Mouse (Mus musculus): ENCODE results near the gene Acacb. TPM values are rescaled to one million over a fixed set of nuclear protein-coding genes. Genes with fewer than 3 reads are reported as not detected.
A peak's percentile ranks its signal among the peaks of the same experiment; 100 is the strongest.

Gene Acacb
- polyA plus RNA-seq, 1 experiment from 2014 or later = 12.0 TPM

GRCm38 (mm10) chr5:114170345-114170744, 24.0 kb downstream of the Acacb start:
- ATAC-seq (replicated peaks; ENCODE audit: extremely low read depth, insufficient read depth, low FRiP score) = no peak
- peaks cover 3% of the 10 kb centered on the region; the same call in 1 of the 2 replicates for H3K36me3 ChIP-seq (ENCODE audit: control insufficient read depth, insufficient read depth)
- no peaks in the 10 kb centered on the region for H3K9me3 ChIP-seq (replicated peaks; ENCODE audit: control insufficient read depth, low read length)
- no peaks in the 10 kb centered on the region for H3K27me3 ChIP-seq (ENCODE audit: control insufficient read depth, insufficient read depth, low read length)
- H3K27ac ChIP-seq (ENCODE audit: low read length) = no peak overlapping the region
- H3K9ac ChIP-seq (ENCODE audit: low read length) = no peak overlapping the region
- H3K4me1 ChIP-seq (ENCODE audit: control insufficient read depth, insufficient read depth, low read length) = peaks cover 9% of the 10 kb centered on the region; the same call in 1 of the 2 replicates
- no peak overlapping the region for H3K4me2 ChIP-seq (ENCODE audit: low read depth, low read length)
- 74% methylated on average over 7 of the region's 7 CpGs for WGBS
- no peak overlapping the region for H3K4me3 ChIP-seq (ENCODE audit: low read length)

- no peak overlapping the region for H3K4me2 ChIP-seq (ENCODE audit: low read depth, low read length)
- no peaks in the 10 kb centered on the region for H3K9me3 ChIP-seq (replicated peaks; ENCODE audit: control insufficient read depth, low read length)
- no peaks in the 10 kb centered on the region for H3K36me3 ChIP-seq (ENCODE audit: control insufficient read depth, insufficient read depth)
- no peak overlapping the region for H3K27ac ChIP-seq (ENCODE audit: low read length)
- H3K9ac ChIP-seq (ENCODE audit: low read length) = no peak overlapping the region
- ATAC-seq (replicated peaks; ENCODE audit: extremely low read depth, insufficient read depth, low FRiP score) = no peak
- 94% methylated on average over 3 of the region's 3 CpGs for WGBS
- peaks cover 16% of the 10 kb centered on the region for H3K4me1 ChIP-seq (ENCODE audit: control insufficient read depth, insufficient read depth, low read length)
- H3K27me3 ChIP-seq (ENCODE audit: control insufficient read depth, insufficient read depth, low read length) = no peaks in the 10 kb centered on the region
- no peak overlapping the region for H3K4me3 ChIP-seq (ENCODE audit: low read length)
Observed at GRCm38 (mm10) chr5:114172936-114173335, 26.6 kb downstream of the Acacb start.

GRCm38 (mm10) chr5:114173458-114173857, 27.1 kb downstream of the Acacb start:
- H3K4me3 ChIP-seq (ENCODE audit: low read length) = no peak overlapping the region
- 0 out of 2 replicates have a peak, but pooled peaks cover 2% of the 10 kb centered on the region for H3K9me3 ChIP-seq (replicated peaks; ENCODE audit: control insufficient read depth, low read length)
- H3K27me3 ChIP-seq (ENCODE audit: control insufficient read depth, insufficient read depth, low read length) = no peaks in the 10 kb centered on the region
- peak overlapping the region; percentile 92 for H3K27ac ChIP-seq (ENCODE audit: low read length)
- no peak overlapping the region for H3K4me2 ChIP-seq (ENCODE audit: low read depth, low read length)
- H3K4me1 ChIP-seq (ENCODE audit: control insufficient read depth, insufficient read depth, low read length) = peaks cover 16% of the 10 kb centered on the region
- no peak for ATAC-seq (replicated peaks; ENCODE audit: extremely low read depth, insufficient read depth, low FRiP score)
- H3K9ac ChIP-seq (ENCODE audit: low read length) = no peak overlapping the region
- 0 out of 2 replicates have a peak, but pooled peaks cover 2% of the 10 kb centered on the region for H3K36me3 ChIP-seq (ENCODE audit: control insufficient read depth, insufficient read depth)
- 72% methylated on average over 7 of the region's 7 CpGs for WGBS

- peak overlapping the region; percentile 92 for H3K27ac ChIP-seq (ENCODE audit: low read length)
- no peaks in the 10 kb centered on the region for H3K27me3 ChIP-seq (ENCODE audit: control insufficient read depth, insufficient read depth, low read length)
- 0 out of 2 replicates have a peak, but pooled peaks cover 2% of the 10 kb centered on the region for H3K36me3 ChIP-seq (ENCODE audit: control insufficient read depth, insufficient read depth)
- peaks cover 16% of the 10 kb centered on the region for H3K4me1 ChIP-seq (ENCODE audit: control insufficient read depth, insufficient read depth, low read length)
- 0 out of 2 replicates have a peak, but pooled peaks cover 2% of the 10 kb centered on the region for H3K9me3 ChIP-seq (replicated peaks; ENCODE audit: control insufficient read depth, low read length)
- peak overlapping the region; percentile 8; the same call in 1 of the 2 replicates for H3K4me3 ChIP-seq (ENCODE audit: low read length)
- no peak overlapping the region; the same call in 1 of the 2 replicates for H3K9ac ChIP-seq (ENCODE audit: low read length)
- no peak; the same call in 1 of the 2 replicates for ATAC-seq (replicated peaks; ENCODE audit: extremely low read depth, insufficient read depth, low FRiP score)
- H3K4me2 ChIP-seq (ENCODE audit: low read depth, low read length) = peak overlapping the region; percentile 42
- 12% methylated on average over 14 of the region's 16 CpGs for WGBS
Observed at GRCm38 (mm10) chr5:114173877-114174581, 27.7 kb downstream of the Acacb start.

- Histone ChIP-seq H3K4me3 (ENCODE audit: low read length) (no peak overlapping the region; the same call in 1 of the 2 replicates), H3K27me3 (ENCODE audit: control insufficient read depth, insufficient read depth, low read length) (no peaks in the 10 kb centered on the region), H3K9ac (ENCODE audit: low read length) (0 out of 2 replicates have a peak overlapping the region, but pooled peaks have one; percentile 6), H3K4me2 (ENCODE audit: low read depth, low read length) (peak overlapping the region; percentile 42), H3K4me1 (ENCODE audit: control insufficient read depth, insufficient read depth, low read length) (peaks cover 16% of the 10 kb centered on the region), H3K36me3 (ENCODE audit: control insufficient read depth, insufficient read depth) (0 out of 2 replicates have a peak, but pooled peaks cover 2% of the 10 kb centered on the region), H3K27ac (ENCODE audit: low read length) (peak overlapping the region; percentile 92), H3K9me3 (replicated peaks; ENCODE audit: control insufficient read depth, low read length) (0 out of 2 replicates have a peak, but pooled peaks cover 2% of the 10 kb centered on the region)
- peak; percentile 10; the same call in 1 of the 2 replicates for ATAC-seq (replicated peaks; ENCODE audit: extremely low read depth, insufficient read depth, low FRiP score)
- WGBS = 18% methylated on average over 16 of the region's 16 CpGs
Observed at GRCm38 (mm10) chr5:114174639-114175038, 28.3 kb downstream of the Acacb start.

- Histone ChIP-seq H3K4me3 (ENCODE audit: low read length) (peak overlapping the region; percentile 70), H3K9ac (ENCODE audit: low read length) (peak overlapping the region; percentile 80), H3K27ac (ENCODE audit: low read length) (peak overlapping the region; percentile 92), H3K4me1 (ENCODE audit: control insufficient read depth, insufficient read depth, low read length) (peaks cover 16% of the 10 kb centered on the region), H3K36me3 (ENCODE audit: control insufficient read depth, insufficient read depth) (0 out of 2 replicates have a peak, but pooled peaks cover 2% of the 10 kb centered on the region), H3K4me2 (ENCODE audit: low read depth, low read length) (peak overlapping the region; percentile 88), H3K27me3 (ENCODE audit: control insufficient read depth, insufficient read depth, low read length) (no peaks in the 10 kb centered on the region), H3K9me3 (replicated peaks; ENCODE audit: control insufficient read depth, low read length) (0 out of 2 replicates have a peak, but pooled peaks cover 2% of the 10 kb centered on the region)
- under 1% methylated on average over 25 of the region's 26 CpGs for WGBS
- peak; percentile 98 for ATAC-seq (replicated peaks; ENCODE audit: extremely low read depth, insufficient read depth, low FRiP score)
Observed at GRCm38 (mm10) chr5:114175596-114176171, 29.3 kb downstream of the Acacb start.

GRCm38 (mm10) chr5:114176548-114177400, 30.4 kb downstream of the Acacb start:
- no peak for ATAC-seq (replicated peaks; ENCODE audit: extremely low read depth, insufficient read depth, low FRiP score)

GRCm38 (mm10) chr5:114177966-114178719, 31.8 kb downstream of the Acacb start:
- Histone ChIP-seq H3K27ac (ENCODE audit: low read length) (no peak overlapping the region), H3K4me3 (ENCODE audit: low read length) (no peak overlapping the region), H3K4me2 (ENCODE audit: low read depth, low read length) (no peak overlapping the region), H3K36me3 (ENCODE audit: control insufficient read depth, insufficient read depth) (0 out of 2 replicates have a peak, but pooled peaks cover 2% of the 10 kb centered on the region), H3K4me1 (ENCODE audit: control insufficient read depth, insufficient read depth, low read length) (peaks cover 16% of the 10 kb centered on the region), H3K27me3 (ENCODE audit: control insufficient read depth, insufficient read depth, low read length) (no peaks in the 10 kb centered on the region), H3K9ac (ENCODE audit: low read length) (no peak overlapping the region), H3K9me3 (replicated peaks; ENCODE audit: control insufficient read depth, low read length) (0 out of 2 replicates have a peak, but pooled peaks cover 2% of the 10 kb centered on the region)
- ATAC-seq (replicated peaks; ENCODE audit: extremely low read depth, insufficient read depth, low FRiP score) = no peak
- 84% methylated on average over 4 of the region's 4 CpGs for WGBS

More at GRCm38 (mm10) chr5:114176548-114177400, 30.4 kb downstream of the Acacb start:
- Histone ChIP-seq H3K36me3 (ENCODE audit: control insufficient read depth, insufficient read depth) (0 out of 2 replicates have a peak, but pooled peaks cover 2% of the 10 kb centered on the region), H3K9me3 (replicated peaks; ENCODE audit: control insufficient read depth, low read length) (0 out of 2 replicates have a peak, but pooled peaks cover 2% of the 10 kb centered on the region), H3K4me3 (ENCODE audit: low read length) (peak overlapping the region; percentile 70), H3K27ac (ENCODE audit: low read length) (peak overlapping the region; percentile 92), H3K4me1 (ENCODE audit: control insufficient read depth, insufficient read depth, low read length) (peaks cover 16% of the 10 kb centered on the region), H3K4me2 (ENCODE audit: low read depth, low read length) (peak overlapping the region; percentile 88), H3K9ac (ENCODE audit: low read length) (peak overlapping the region; percentile 80; the same call in 1 of the 2 replicates), H3K27me3 (ENCODE audit: control insufficient read depth, insufficient read depth, low read length) (no peaks in the 10 kb centered on the region)
- WGBS = 59% methylated on average over 8 of the region's 8 CpGs
